Mouse (Mus musculus) cortical plate, adult 2 months (tissue): ENCODE results near the gene Ccl24.

Source experiments
- CTCF ChIP-seq: fragments of 200-500 bp; IDR thresholded peaks from 2 replicates; pipeline ENCODE4 v1.5.1; 2011; ENCODE audit warnings: mild to moderate bottlenecking, control low read depth, low read length; ENCODE audit not compliant: insufficient read depth; ENCODE audit errors: extremely low read depth
- POLR2A ChIP-seq: fragments of 200-500 bp; IDR thresholded peaks from 2 replicates; pipeline ENCODE4 v1.6.1; 2011; ENCODE audit warnings: mild to moderate bottlenecking, low read length, control low read depth; ENCODE audit not compliant: insufficient read depth; ENCODE audit errors: extremely low read depth

DNA sequence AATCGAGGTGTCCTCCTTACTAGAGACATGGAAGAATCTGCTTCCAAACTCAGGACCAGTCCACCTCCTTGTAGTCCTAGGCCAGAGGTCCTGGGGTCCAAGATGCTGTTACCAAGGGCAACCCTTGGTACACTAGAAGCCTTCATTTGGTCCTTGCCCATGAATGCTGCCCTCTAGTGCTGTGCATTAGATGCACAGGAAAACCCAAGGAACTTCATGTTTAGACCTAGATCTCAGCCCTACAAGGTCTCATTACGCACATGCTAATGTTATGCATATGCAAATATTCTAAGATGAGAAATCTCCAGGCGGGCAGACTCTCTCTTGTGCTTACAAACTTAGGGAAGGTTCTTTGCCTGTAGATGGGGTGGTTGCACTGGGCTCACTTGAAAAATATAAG is 43.5 kb downstream of the Ccl24 start:
- TF ChIP-seq CTCF (peak; percentile 35; the same call in 1 of the 2 replicates), POLR2A (no peak)
